Mouse (Mus musculus) right cerebral cortex, postnatal 25 days (tissue): ENCODE data around the gene Gm5737.

Source experiments
- DNase-seq: peaks from one replicate; pipeline ENCODE4 v3.0.0; 2022

The Gm5737 gene

DNA sequence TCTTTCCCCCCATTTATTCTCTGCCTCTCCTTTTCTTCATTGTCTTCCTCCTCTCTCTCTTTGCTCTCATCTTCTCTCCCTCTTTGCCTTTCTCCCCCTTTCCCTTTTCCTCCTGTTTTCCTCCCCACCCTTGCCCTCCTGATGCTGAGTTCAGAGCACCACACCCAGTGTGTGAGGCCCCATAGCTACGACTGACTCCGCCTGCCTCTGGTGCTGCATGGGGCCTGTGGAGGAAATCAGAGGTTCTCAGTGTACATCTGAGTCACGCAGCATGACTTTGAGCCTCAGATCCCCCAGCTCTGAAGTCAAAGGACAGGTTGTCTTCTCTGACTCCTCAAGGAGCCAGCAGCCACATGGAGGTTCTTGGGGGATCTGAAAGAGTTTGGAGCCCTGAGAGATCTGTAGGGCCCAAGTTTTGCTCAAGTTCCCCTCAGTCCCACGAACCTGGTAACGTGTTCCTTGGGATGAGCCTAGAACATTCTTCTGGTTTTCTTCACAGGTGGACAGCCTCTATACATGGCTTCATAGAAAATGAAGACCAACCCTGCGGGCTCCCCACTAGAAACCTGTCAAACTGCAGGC, at the start of gene Gm5737:
Gm5737 (plus strand) TSS at position 532 of the 582 bp plus-strand sequence.
- DNase-seq, result no peak

DNA sequence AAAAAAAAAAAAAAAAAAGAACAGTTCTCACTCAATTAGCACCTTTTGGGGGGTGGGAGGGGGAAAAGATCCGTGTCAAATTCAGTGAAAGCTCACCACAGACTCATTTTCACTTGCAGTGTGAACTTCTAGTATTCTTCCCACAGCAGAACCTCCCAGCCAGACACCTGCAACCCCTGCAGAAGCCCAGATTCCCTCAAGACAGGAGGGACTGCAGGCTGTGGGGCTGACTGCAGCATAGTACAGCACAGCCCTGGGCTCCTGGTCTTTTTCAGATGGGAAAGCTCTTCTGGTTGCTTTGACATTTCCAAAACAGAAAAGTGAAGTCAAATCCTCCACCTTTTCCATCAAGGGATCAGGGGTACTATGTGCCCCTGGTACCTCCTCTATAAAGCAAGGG, 44.8 kb upstream of the Gm5737 start:
- no peak for DNase-seq

DNA sequence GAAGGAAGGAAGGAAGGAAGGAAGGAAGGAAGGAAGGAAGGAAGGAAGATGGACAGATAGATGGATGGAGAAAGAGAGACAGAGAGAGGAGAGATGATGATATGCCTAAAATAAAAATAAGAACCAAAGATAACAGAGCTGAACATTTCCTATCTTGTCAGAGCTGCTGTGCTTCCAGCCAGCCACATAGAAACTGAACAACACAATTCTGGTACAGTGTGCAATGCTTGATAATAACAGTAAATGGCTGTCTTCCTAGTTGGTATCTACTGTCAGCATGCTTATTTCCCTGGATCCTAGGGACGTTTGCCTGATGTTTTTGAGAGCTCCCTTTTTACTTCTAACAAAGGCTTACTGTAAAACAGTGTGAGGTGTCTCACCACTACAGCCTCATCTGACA, 40.8 kb upstream of the Gm5737 start:
- no peak for DNase-seq

DNA sequence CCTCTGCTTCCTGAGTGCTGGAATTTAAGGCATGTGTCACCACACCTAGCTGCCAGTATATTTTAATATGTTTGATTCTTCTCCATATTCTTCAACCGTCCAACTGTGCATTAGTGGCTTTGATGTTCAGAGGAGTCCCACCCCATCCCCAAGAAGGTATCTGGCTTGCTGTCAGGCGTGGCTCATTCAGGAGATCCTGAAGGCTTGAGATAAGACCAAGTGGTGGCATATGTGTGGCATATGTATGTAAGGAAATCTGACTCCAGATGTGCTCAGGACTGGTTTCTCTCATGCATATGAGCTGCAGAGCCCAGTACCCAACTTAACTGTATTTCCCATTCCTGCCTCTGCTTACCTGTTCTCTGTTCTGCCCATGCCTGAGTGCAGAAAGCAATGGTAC, 34.2 kb upstream of the Gm5737 start:
- no peak for DNase-seq

DNA sequence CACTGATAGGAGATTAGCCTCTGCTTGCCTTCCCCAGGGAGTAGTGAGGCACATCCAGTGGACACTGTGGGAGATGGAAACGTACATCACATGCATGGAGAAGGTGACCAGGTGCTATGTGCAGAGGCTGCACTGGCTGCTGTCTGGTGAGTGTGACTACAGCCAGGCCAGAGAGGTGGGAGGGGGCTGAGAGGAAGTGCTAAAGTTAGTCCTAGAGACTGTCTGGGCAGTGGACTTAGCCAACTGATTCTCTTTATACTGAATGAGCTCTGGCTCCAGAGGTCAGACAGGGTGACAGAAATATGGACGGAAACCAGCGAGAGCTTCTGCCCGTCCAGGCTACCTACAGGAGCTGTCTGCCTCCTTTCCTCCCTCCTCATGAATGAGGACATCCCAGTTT, 16.6 kb upstream of the Gm5737 start:
- no peak for DNase-seq

DNA sequence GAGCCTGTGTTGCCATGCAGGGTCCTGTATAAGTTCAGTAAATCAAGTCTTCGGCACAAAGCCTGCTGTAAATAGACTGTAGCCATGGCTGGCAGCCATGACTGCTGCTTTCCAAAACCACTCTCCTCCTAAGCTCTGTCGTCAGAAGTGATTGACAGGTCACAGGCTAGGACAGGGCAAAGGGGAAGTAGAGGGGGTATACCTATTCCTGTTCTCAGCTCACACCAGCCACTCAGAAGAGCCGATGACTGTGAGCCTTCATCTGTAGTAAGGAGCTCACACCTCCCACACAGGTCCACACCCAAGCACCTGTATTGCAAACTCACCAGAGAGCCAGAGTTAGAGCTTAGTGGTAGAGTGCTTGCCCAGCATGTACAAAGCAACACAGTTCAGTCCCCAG, 15.8 kb upstream of the Gm5737 start:
- no peak for DNase-seq

DNA sequence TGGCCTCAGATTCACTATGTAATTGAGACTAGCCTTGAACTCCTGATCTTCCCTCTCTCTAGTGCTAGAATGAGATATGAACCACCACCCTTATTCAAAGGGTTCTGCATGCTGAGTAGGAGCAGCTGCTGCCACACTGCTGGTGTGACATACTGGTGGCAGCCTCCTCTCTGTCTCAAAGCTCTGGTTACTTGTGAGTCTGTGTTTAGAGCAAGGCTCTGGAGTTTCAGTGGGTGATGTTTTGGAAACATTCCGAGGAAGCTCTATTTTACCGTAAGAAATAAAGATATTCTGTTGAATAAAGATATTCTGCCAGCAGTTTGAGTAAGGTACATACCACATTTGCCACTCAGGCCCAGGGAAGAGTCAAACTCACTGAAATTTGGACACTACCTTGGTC, 8.9 kb upstream of the Gm5737 start:
- DNase-seq, result no peak

DNA sequence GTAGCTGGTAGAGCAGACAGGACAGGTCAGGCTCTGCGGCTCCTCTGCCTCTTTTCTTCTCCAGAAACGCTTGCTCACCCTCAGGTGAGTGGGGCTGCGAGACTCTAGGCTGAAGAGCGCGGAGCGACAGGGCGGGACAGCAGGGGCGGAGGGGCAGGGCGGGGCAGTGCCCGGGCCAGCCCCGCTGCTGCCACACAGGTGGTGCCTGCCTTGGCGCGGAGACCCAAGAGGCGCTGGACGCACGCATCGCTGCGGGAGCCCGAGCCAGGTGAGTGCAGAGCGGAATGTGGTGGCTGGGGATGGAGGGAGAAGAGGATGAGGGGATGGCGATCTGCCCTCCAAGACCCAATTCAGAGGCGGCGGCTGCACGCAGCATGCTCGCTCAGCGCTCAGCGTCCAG, 2.5 kb upstream of the Gm5737 start:
- no peak for DNase-seq

DNA sequence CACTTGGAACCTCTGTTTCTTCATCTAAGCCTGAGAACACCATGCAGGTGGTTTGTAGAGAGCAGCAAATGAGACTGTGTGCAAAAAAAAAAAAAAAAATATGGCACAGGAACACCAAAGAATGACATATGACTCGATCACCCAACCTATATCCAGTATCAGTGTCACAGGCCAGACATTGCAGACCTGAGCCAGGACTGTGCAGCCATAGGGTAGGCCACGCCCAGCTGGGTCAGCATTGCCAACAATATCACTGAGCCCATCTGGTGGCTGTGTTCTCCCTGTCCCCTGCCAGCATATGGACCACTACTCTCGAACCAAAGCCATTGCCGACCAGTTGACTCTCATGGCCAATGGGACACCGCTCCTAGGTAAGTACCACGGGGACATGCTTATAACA, 5.4 kb downstream of the Gm5737 start:
- no peak for DNase-seq

DNA sequence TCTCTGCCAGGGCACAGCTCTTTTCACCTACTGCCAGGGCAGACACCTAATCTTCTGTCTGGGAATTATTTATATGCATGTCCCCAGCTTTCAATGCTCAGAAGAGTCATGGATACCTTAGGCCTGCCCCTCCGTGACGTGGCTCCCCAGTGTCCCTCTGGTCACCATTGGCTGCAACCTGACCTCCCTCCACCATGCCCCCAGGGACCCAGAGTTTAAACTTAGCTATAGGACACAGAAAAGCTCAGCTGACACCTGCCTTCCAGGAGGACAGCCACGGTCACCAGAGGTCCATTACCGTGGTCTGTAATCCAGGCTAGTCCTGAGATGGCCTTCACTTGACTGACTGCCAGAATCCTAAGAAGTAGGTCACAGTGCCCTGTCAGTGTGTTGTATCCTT, 7.2 kb downstream of the Gm5737 start:
- DNase-seq, result no peak

DNA sequence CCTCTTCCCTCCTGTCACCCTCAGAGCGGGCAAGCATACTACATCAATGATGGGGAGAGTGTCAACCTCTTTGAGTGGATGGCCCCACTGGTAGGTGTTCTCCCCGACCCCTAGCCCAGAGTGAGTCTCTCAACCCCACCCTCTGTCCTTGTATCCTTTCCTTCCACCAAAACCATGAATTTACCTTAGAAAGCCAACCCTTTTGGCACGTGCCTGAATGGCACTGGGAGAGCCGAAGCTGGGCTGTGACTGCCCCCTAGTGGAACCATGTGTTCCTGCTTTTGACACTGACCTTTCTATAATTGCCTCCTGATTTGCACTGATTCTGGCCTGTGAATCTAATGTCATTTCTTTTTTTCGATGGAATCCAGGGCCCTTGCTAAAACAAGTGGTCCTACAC, 11.1 kb downstream of the Gm5737 start:
- DNase-seq, result peak; percentile 39

DNA sequence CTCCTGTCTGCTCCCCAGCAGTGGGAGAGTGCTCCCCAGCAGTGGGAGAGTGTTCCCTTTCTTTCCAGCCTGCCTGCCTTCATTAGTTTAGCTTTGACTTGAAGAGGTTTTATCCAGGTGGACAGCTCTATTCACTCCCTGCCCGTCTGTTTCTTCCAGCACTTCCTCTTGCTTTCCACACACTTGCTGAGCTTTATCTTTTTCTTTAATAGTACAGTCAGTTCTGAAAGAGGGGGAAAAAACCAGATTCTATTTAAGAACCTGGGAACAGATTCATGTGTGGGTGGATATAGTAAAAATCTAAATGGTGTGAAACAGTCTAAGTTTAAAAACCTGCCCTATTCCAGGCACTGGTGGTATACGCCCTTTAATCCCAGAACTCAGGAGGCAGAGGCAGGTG, 12.9 kb downstream of the Gm5737 start:
- DNase-seq, result no peak

DNA sequence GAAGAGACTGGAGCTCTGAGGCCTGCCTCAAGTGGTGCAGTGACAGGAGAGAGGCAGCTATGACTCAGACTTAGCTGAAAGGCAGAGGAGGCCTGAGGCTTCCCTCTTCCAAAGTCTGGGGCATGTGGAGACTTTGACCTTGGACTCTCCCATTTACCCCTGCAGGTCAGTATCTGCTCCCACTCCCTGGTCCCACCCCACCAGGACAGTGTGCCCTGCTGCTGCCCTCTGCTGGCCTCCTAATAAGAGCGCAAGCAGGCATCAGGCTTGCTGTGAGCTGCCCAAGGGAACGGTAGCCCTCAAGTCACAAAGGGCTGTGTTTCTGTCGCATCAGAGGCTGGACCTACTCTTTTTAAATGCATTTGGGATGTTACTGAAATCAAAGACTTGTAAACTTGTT, 14.2 kb downstream of the Gm5737 start:
- DNase-seq, result no peak

DNA sequence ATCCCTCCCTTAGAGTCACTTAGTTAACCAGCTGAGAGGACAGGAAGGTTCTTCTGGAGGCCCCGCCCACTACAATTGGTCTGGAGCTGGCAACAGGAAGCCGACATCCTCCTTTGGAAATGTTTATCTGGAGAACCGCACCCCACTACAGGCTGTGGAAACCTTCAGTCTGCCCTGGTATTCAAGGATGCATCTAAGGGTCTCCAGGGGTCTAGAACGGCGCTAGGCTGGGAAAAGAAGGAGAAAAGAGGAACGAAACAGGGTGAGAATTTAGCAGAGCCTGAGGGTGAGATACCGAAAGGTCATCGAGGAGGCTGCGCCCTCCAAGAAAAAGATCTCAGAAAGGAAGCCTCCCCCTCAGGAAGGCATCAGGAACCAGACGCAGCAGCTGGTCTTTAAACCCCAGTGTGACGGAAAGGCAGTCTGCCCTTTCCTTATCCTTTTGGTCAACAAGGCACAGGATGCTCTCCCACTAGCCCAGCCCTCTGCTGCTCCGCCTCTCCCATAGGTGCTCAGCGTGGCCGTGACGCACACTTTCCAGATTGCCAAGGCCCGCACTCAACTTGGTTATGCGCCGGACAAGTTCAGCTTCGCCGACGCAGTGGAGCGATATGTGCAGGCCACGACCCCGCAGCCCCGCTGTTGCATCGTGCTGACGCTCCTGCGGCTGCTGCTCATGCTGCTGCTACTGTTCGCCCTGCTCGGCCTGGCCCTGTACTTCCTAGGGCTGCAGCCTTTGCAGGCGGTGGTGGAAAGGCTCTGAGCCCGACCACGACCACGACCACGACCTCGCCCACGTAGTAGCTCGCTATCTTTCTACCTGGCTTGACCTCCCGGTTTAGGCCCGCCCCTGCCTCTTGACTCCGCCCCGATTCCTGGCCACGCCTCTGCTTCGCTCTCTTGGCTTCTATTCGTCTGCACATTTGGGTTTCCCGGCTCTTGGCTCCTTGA, 18.5 kb downstream of the Gm5737 start:
- DNase-seq, result peak; percentile 64

DNA sequence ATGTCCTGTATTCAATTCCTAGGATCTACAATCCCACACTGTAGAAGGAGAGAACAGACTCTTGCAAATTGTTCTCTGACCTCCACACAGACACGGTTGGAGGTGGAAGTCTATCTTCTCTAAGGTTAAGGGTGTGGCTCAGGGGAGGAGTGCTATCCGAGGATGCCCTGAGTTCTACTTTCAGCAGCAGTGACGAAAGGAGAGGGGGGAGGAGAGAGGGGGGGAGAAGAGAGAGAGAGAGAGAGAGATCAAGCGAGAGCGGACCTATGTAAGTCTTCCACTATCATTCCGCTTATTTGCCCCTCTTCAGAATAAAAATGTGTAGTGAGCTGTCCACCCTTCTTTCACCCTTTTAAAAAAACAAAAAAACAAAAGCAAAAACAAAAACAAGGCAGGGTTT, 22.3 kb downstream of the Gm5737 start:
- DNase-seq, result no peak

DNA sequence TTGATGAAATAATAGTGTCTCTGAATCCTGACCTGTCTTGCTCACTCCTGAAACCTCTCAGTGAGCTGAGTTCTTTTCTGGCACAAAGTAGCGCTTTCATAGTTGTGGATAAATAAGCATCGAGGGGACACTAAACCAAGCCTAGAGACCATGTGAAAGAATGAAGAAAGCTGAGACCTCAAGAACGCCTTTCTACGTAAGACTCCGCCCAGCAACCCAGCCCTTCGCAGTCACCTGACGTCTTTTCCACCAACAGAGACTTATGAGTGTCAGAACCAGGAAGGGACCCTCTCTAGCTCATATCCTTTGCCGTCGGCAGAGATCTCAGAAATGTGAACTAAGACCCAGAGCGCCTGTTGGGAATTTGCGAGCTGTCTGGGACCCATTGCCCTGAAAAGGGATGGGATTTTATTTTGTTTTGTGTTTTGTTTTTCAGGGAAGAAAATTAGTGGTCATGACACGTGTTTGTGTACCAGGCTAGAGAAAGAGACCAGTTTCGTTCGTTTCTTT, 22.8 kb downstream of the Gm5737 start:
- peak; percentile 70 for DNase-seq

DNA sequence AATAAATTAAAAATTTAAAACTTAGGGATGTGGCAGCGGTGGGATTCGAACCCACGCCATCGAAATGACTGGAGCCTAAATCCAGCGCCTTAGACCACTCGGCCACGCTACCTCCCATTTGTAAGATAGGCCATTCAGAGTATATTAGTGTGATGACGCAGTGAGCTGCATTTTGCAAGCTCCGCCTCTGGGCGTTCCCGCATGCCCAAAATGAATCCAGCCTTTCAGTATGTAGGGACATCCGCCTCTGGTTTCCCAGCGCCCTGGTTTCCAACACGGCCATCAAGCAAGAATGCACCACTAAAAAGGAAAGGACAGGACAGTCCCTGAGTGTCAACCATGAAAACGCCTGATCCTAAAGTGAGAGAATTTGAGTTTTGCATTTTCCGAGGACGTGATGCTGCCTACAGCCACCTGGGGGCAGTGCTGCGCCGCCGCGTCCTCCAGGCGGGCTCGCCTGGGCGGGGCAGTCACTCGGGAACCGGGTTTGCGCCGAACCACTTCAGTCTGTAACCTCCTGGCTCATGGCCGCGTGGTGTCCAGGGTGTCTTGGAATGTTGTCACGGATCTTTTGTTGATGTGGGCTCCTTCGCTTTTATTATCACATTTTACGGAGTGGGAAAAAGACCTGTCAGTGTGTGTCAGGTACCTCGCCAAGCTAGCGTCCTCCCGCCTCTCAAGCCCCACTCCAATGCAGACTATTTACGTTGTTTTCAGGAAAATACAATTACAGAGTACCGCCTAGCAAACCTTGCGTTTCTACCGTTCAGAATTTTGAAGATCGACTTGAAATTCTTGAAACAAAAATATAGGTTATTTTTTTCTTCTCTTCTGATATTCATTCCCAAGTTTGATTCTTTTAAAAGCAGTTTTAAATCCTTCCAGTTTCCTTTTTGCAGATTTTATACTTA, 23.5 kb downstream of the Gm5737 start:
- peak; percentile 95 for DNase-seq

DNA sequence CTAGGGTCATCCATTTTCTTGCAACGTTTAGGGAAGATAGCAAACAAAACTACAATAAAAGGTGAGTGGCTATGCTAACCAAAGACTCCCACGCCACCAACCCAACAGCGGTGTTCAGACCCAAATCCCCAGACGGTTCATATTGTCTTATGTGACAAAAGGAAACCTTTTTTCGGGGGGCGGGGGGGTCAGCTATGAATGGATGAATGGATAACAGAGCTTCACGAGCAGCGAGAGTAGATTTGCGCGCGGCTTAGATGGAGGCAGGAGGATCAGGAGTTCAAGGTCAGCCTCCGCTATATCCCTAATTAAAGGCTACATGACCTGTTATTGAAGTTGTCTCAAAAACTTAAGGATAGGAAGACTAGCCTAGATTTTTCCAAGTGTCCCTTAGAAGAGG, 24.2 kb downstream of the Gm5737 start:
- no peak for DNase-seq

DNA sequence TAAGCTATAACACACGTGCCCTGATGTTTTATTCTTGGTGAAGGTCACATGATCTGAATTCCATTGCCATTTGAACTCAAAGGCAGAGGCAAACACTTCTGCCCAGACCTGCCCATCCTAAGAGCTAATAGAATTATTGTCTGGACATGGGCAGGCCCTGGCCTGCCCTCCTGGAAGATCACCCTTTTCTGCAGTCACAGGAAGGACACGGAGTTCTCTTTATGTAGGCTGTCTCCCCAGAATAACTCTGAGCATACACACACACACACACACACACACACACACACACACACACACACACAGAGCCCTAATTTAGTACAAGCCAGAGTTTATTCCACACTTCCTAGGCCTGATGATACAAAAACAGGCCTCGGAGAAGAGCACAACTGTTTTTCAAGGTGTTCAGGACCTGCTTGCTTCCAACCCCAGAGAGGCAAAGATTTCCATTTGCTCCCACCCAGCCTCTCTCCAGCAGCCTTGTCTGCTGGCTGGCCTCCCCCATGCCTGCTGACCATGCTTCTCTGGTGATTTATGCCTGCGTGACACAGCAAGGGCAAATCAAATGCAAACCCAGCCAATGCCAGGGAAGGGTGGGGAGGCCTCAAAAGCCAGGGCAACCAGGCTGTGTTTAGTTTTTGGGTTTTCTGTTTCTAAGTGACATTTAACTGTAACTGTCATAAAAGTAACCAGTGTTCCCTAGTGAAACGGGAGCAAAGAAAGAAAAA, 26.4 kb downstream of the Gm5737 start:
- no peak for DNase-seq

DNA sequence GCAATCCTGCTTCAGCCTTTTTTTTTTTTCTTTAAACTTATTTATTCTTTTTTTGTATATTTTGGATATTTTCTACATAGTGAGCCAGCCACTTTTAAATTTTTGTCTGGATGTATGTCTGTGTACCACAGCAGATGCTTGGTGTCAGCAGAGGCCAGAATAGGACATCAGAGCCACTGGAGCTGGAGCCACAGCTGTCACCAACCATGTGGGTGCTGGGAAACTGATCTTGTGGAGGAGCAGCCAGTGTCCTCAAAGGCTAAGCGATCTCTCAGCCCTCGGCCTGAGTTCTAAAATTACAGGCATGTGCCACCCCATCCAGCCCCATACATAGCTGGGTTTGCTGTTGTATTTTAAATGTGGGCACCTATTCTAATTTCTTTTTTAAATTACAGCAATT, 27.6 kb downstream of the Gm5737 start:
- DNase-seq, result no peak

DNA sequence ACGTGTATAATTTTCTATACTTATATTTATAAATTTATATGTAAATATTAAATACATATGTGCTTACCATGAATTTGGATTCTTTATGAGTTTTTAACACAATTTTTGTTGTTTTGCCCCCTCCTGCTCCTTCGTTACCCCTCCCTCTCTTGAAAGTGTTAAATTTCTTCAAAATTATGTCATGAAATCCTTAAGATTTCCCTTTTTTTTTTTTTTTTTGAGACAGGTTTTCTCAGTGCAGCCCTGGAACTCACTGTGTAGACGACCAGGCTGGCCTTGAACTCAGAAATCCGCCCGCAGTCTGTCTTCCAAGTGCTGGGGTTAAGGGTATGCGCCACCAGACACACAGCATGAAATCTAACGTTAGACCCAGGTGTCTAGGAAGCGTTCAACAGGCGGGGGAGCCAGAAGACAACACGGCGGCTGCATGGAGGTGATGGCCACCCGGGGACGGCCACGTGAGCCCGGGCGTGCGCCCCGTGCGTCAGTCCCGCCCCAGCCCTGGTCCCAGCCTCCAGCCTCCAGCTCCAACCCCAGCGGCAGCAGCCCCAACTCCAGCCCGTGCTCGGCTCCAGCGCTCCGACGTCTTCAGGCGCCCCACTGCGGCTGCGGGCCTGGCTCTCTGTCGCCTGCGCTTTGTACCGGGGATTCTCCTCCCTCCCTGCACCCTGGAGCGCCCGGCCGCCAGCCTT, 30.3 kb downstream of the Gm5737 start, which contains the start of gene Eef2k:
Eef2k (plus strand) TSS at position 487 of the 692 bp plus-strand sequence.
- DNase-seq, result peak; percentile 87
